ENCODE assay signal across 14 mouse cellular contexts in the genomic region with DNA sequence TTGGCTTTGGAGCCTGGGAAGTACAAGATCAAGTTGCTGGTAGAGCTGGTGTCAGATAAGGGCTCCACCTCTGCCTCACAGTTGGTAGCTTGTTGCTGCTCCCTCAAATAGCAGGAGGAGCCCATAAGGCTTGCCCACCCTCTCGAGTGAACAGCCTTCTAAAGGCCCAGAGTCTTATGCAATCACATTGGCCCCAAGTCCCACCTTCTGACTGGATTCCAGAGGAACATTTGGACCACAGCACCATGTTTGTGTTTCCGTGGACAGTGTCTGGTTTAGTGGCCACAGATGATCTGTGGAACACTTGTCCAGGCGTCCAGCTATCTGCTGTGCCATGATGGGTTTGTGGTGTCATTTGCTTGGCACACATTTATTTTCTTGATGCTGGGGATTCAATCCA.
"Had no signal": no experiment of that assay in that cellular context is flagged by ENCODE, and none has a peak within 500 bp of the region (broad histone marks: within the 10 kb centered on the region; RNA-seq: fewer than 3 reads in every experiment).

No protein-coding gene starts in this region.

- DNase-seq: kidney, postnatal 14 days; lung, adult 2 months; lung, postnatal 14 days; right cerebral cortex, adult 18-20 months; right cerebral cortex, postnatal 25 days; thymus, adult 18-20 months; thymus, postnatal 14 days had no signal

- H3K9ac ChIP-seq: liver, embryonic 15.5 days had no signal

- H3K36me3 ChIP-seq: limb, embryonic 10.5 days; liver, embryonic 15.5 days had no signal

- H3K4me2 ChIP-seq: liver, embryonic 11.5 days; liver, embryonic 15.5 days; midbrain, embryonic 11.5 days had no signal

- H3K4me1 ChIP-seq: limb, embryonic 10.5 days; liver, embryonic 15.5 days; megakaryocyte, embryonic 14.5 days had no signal

- H3K4me3 ChIP-seq: left cerebral cortex, adult 2 months; limb, embryonic 10.5 days; liver, embryonic 15.5 days; megakaryocyte, embryonic 14.5 days had no signal

- H3K27ac ChIP-seq: left cerebral cortex, adult 2 months; limb, embryonic 10.5 days; liver, embryonic 15.5 days; macrophage had no signal

- H3K9me3 ChIP-seq: limb, embryonic 10.5 days; liver, embryonic 15.5 days; megakaryocyte, embryonic 14.5 days had no signal

- H3K27me3 ChIP-seq: liver, embryonic 15.5 days; megakaryocyte, embryonic 14.5 days had no signal
